Mouse (Mus musculus) lung, embryonic 14.5 days (tissue): ENCODE data around the gene Cbr2. TPM values are rescaled to one million over a fixed set of nuclear protein-coding genes. Genes with fewer than 3 reads are reported as not detected.
A peak's percentile ranks its signal among the peaks of the same experiment; 100 is the strongest.

Source experiments
- ATAC-seq: fragments of 200-750 bp; cut with Nextera tagmentation; 2 replicates; pipeline ENCODE4 v1.8.0; 2017; ENCODE audit warnings: mild to moderate bottlenecking, moderate TSS enrichment, moderate library complexity; ENCODE audit not compliant: insufficient read depth
- DNase-seq: peaks from one replicate; pipeline ENCODE4 v3.0.0-alpha.2; 2015
- H3K27ac ChIP-seq: fragments of 300-500 bp; sonication (generic); 2 replicates; pipeline ENCODE4 v1.5.1; 2014; ENCODE audit warnings: low read depth, mild to moderate bottlenecking, moderate library complexity
- H3K27me3 ChIP-seq: fragments of 300-500 bp; sonication (generic); 2 replicates; pipeline ENCODE4 v1.6.1; 2014; ENCODE audit warnings: low read length, control low read depth; ENCODE audit not compliant: insufficient read depth
- H3K36me3 ChIP-seq: fragments of 300-500 bp; sonication (generic); 2 replicates; pipeline ENCODE4 v1.6.1; 2014; ENCODE audit warnings: control low read depth; ENCODE audit not compliant: insufficient read depth
- H3K4me1 ChIP-seq: fragments of 300-500 bp; sonication (generic); 2 replicates; pipeline ENCODE4 v1.6.1; 2014; ENCODE audit warnings: antibody characterized with exemption, control low read depth; ENCODE audit not compliant: insufficient read depth
- H3K4me2 ChIP-seq: fragments of 300-500 bp; sonication (generic); 2 replicates; pipeline ENCODE4 v1.6.1; 2014; ENCODE audit warnings: mild to moderate bottlenecking
- H3K4me3 ChIP-seq: fragments of 300-500 bp; sonication (generic); 2 replicates; pipeline ENCODE4 v1.5.1; 2014; ENCODE audit warnings: low read depth, low read length
- H3K9ac ChIP-seq: fragments of 300-500 bp; sonication (generic); 2 replicates; pipeline ENCODE4 v1.6.1; 2014
- H3K9me3 ChIP-seq: fragments of 300-500 bp; sonication (generic); 2 replicates; pipeline ENCODE4 v1.6.1; 2016; ENCODE audit warnings: low read depth, low read length, control low read depth
- CTCF ChIP-seq: IDR thresholded peaks from 2 replicates; pipeline ENCODE4 v1.5.1; 2016; ENCODE audit warnings: antibody characterized with exemption, low read depth
- WGBS: fragments of 180-500 bp; shearing (Covaris S2); extraction: QIAGEN DNeasy Blood & Tissue Kit; methylation state at CpG from one replicate; pipeline ENCODE4 v1.1.7; 2014; 5-methylcytosine and 5-hydroxymethylcytosine counted together
- polyA plus RNA-seq: library from polyadenylated mRNA; unstranded; fragments of >200 nt; fragmentation: Nextera tagmentation; extraction: Ambion mirVana; gene quantifications from 2 replicates; pipeline ENCODE4 v1.2.1, GENCODE M21; 2014

The Cbr2 gene
- polyA plus RNA-seq, 1 experiment from 2014 or later, result 14.7 TPM

GRCm38 (mm10) chr11:120714546-120714945 is 17.4 kb downstream of the Cbr2 start:
- peak overlapping the region; percentile 59 for H3K9ac ChIP-seq
- TF ChIP-seq CTCF, result no peak
- DNase-seq (no peak), ATAC-seq (no peak)
- no peaks in the 10 kb centered on the region for H3K27me3 ChIP-seq
- WGBS, result 34% methylated on average over 10 of the region's 10 CpGs
- H3K4me2 ChIP-seq, result peak overlapping the region; percentile 100
- peaks cover 7% of the 10 kb centered on the region for H3K4me1 ChIP-seq
- H3K9me3 ChIP-seq, result no peaks in the 10 kb centered on the region
- H3K36me3 ChIP-seq, result peaks cover 54% of the 10 kb centered on the region
- H3K27ac ChIP-seq, result no peak overlapping the region
- peak overlapping the region; percentile 65 for H3K4me3 ChIP-seq

DNA sequence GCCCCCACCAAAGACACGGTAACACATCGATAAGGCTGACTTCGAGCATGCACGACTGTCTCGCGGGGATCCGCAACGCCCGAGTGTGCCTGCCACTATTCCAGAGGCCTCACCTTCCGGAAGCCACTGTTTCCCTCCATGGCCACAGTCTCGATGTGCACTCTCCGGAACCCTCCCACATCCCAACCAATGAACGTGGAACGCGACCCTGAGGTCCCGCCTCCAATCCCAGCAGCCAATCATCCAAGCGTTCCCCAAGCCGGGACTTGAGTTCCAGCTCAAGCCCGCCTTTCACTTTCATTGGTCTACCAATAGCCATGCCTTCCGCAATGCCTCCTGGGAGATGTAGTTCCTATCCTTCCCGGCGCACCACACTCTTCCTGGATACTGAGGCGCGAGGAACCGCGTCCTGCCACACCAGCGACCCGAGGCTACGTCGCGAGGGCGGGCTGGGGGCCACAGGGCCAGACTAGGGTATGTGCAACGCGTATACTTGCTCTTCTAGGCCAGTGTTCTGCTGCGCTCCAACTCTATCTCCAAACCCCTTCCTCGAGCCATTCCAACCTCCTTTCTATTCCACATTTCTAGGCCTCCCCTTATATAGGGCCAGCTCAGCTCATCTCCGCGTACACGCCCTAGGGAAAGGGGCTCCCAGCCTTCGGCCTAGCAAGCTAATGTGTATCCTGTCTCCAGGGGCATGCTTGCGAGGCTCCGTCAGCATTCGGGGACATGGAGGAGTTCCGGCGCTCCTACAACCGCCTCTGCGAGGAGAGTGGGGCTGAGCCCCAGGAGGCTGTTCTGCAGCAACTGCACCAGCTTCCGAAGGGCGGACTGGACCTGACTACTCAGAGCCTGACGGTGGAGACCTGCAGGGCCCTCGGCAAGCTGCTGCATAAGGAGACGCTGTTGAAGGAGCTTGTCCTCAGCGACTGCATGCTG is 18.1 kb downstream of the Cbr2 start, which contains the start of the genes Cenpx and Lrrc45:
TSS of gene Cenpx (minus strand) at position 159 of the 939 bp plus-strand sequence.
TSS of gene Lrrc45 (plus strand) at position 346 of the 939 bp plus-strand sequence.
- Histone ChIP-seq H3K4me1 (peaks cover 7% of the 10 kb centered on the region), H3K27me3 (no peaks in the 10 kb centered on the region), H3K27ac (peak within 1 kb of the TSS; percentile 80), H3K4me2 (peak within 1 kb of the TSS; percentile 100), H3K36me3 (peaks cover 53% of the 10 kb centered on the region), H3K9ac (peak within 1 kb of the TSS; percentile 66), H3K9me3 (no peaks in the 10 kb centered on the region), H3K4me3 (peak within 1 kb of the TSS; percentile 65)
- 0 out of 2 replicates have a peak, but pooled peaks have one; percentile 5 for TF ChIP-seq CTCF
- WGBS, result 2% methylated on average over 53 of the region's 53 CpGs
- ATAC-seq (peak; percentile 97), DNase-seq (peak; percentile 99)

DNA sequence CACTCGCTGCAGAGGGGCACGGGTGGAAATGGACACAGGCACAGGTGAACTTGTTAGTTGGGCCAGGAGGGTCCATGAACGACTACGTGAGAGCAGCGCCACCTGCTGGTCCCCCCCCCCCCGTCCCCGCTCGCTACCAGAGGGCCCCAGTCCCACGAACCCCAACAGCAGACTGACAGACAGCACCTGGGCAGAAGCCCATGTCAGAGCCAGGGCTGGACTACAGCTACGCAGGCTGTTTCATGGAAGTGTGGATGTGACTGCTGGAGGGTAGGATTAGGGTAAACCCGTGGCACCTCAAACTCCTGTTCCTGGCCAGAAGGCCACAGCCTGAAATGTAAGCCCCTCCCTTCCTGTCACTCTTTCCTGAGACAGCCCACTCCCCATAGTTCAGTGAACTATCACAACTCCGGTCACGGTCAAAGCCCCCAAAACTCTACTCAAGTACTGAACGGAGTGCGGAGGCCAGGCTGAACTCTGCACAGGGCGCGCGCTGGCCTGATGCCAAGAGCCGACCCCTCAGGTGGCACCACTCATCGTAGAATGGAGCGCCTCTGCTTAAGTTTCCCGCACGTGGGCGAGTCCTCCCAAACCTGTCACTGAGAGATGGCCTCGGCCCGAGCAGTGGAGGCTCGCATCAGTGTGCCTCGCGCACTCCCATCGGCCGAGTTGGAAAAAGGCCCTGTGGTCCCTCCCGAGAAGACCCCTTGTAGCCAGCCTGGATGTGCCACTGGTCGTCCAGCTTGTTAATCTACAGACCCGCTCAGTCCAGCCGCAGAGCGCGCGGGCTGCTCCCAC is 18.9 kb downstream of the Cbr2 start:
- H3K4me1 ChIP-seq, result peaks cover 7% of the 10 kb centered on the region
- H3K27ac ChIP-seq, result peak overlapping the region; percentile 80
- no peaks in the 10 kb centered on the region for H3K9me3 ChIP-seq
- no peaks in the 10 kb centered on the region for H3K27me3 ChIP-seq
- H3K4me2 ChIP-seq, result peak overlapping the region; percentile 100
- H3K9ac ChIP-seq, result peak overlapping the region; percentile 66
- TF ChIP-seq CTCF, result peak; percentile 86
- DNase-seq (peak; percentile 70), ATAC-seq (peak; percentile 39)
- peaks cover 48% of the 10 kb centered on the region for H3K36me3 ChIP-seq
- peak overlapping the region; percentile 65 for H3K4me3 ChIP-seq
- WGBS, result under 1% methylated on average over 38 of the region's 38 CpGs

GRCm38 (mm10) chr11:120711980-120712604 is 19.8 kb downstream of the Cbr2 start:
- H3K9ac ChIP-seq, result no peak overlapping the region
- peaks cover 39% of the 10 kb centered on the region for H3K36me3 ChIP-seq
- no peaks in the 10 kb centered on the region for H3K27me3 ChIP-seq
- DNase-seq, result no peak
- H3K4me1 ChIP-seq, result peaks cover 7% of the 10 kb centered on the region
- peak overlapping the region; percentile 100 for H3K4me2 ChIP-seq
- no peak for ATAC-seq
- 57% methylated on average over 8 of the region's 8 CpGs for WGBS
- no peaks in the 10 kb centered on the region for H3K9me3 ChIP-seq
- H3K4me3 ChIP-seq, result no peak overlapping the region
- no peak for TF ChIP-seq CTCF
- no peak overlapping the region for H3K27ac ChIP-seq

- ATAC-seq (no peak), DNase-seq (no peak)
- no peak for TF ChIP-seq CTCF
- WGBS, result 68% methylated on average over 5 of the region's 5 CpGs
- Histone ChIP-seq H3K27ac (no peak overlapping the region), H3K4me2 (no peak overlapping the region), H3K9me3 (no peaks in the 10 kb centered on the region), H3K36me3 (peaks cover 36% of the 10 kb centered on the region), H3K4me3 (no peak overlapping the region), H3K9ac (no peak overlapping the region), H3K27me3 (no peaks in the 10 kb centered on the region), H3K4me1 (peaks cover 16% of the 10 kb centered on the region)
Observed at GRCm38 (mm10) chr11:120710672-120711071, 21.2 kb downstream of the Cbr2 start.

- no peaks in the 10 kb centered on the region for H3K9me3 ChIP-seq
- no peaks in the 10 kb centered on the region for H3K27me3 ChIP-seq
- peaks cover 19% of the 10 kb centered on the region for H3K4me1 ChIP-seq
- H3K36me3 ChIP-seq, result peaks cover 34% of the 10 kb centered on the region
- no peak overlapping the region for H3K9ac ChIP-seq
- no peak overlapping the region for H3K27ac ChIP-seq
- ATAC-seq (no peak), DNase-seq (no peak)
- no peak overlapping the region for H3K4me2 ChIP-seq
- 61% methylated on average over 2 of the region's 2 CpGs for WGBS
- TF ChIP-seq CTCF, result no peak
- no peak overlapping the region for H3K4me3 ChIP-seq
Observed at GRCm38 (mm10) chr11:120709551-120709950, 22.4 kb downstream of the Cbr2 start.
